Mouse (Mus musculus) heart, embryonic 14.5 days (tissue): Measurements from ENCODE around the gene Pdzd7. TPM values are rescaled to one million over a fixed set of nuclear protein-coding genes. Genes with fewer than 3 reads are reported as not detected.
A peak's percentile ranks its signal among the peaks of the same experiment; 100 is the strongest.

ENCODE experiments used
- ATAC-seq: fragments of 200-750 bp; cut with Nextera tagmentation; 2 replicates; pipeline ENCODE4 v1.8.0; 2017; ENCODE audit warnings: low read depth, moderate TSS enrichment; ENCODE audit not compliant: insufficient number of reproducible peaks, insufficient read depth, low FRiP score
- H3K27ac ChIP-seq, 2 experiments: fragments of 200-500 bp in 1 of 2; fragments of 300-500 bp in 1 of 2; sonication (generic) in 1 of 2; replicated peaks in 1 of 2; 2 replicates each; pipeline ENCODE4 v1.5.1; 2012 to 2014; ENCODE audit warnings: low read depth in 2 of 2, low read length in 2 of 2, control low read depth in 1 of 2, mild to moderate bottlenecking in 1 of 2, mixed read lengths in 1 of 2; ENCODE audit not compliant: control insufficient read depth in 1 of 2, insufficient read depth in 1 of 2
- H3K27me3 ChIP-seq: fragments of 300-500 bp; sonication (generic); 2 replicates; pipeline ENCODE4 v1.6.1; 2014; ENCODE audit warnings: mild to moderate bottlenecking, low read length, control low read depth; ENCODE audit not compliant: control insufficient read depth, insufficient read depth
- H3K36me3 ChIP-seq: fragments of 300-500 bp; sonication (generic); 2 replicates; pipeline ENCODE4 v1.6.1; 2014; ENCODE audit warnings: mild to moderate bottlenecking, control low read depth, low read length, mixed read lengths; ENCODE audit not compliant: control insufficient read depth, insufficient read depth
- H3K4me1 ChIP-seq, 2 experiments: fragments of 200-500 bp in 1 of 2; fragments of 300-500 bp in 1 of 2; sonication (generic) in 1 of 2; 2 replicates each; pipeline ENCODE4 v1.6.1; 2012 to 2014; ENCODE audit warnings: low read length in 2 of 2, control low read depth in 1 of 2, mixed read lengths in 1 of 2; ENCODE audit not compliant: control insufficient read depth in 2 of 2, insufficient read depth in 2 of 2
- H3K4me2 ChIP-seq: fragments of 300-500 bp; sonication (generic); 2 replicates; pipeline ENCODE4 v1.6.1; 2014; ENCODE audit warnings: mild to moderate bottlenecking, low read length
- H3K4me3 ChIP-seq, 2 experiments: fragments of 200-500 bp in 1 of 2; fragments of 300-500 bp in 1 of 2; sonication (generic) in 1 of 2; 2 replicates each; pipeline ENCODE4 v1.5.1; 2012 to 2014; ENCODE audit warnings: low read length in 2 of 2, mild to moderate bottlenecking in 2 of 2, control low read depth in 1 of 2, low read depth in 1 of 2, moderate library complexity in 1 of 2; ENCODE audit not compliant: control insufficient read depth in 1 of 2, insufficient read depth in 1 of 2
- H3K9ac ChIP-seq: fragments of 300-500 bp; sonication (generic); 2 replicates; pipeline ENCODE4 v1.6.1; 2014; ENCODE audit warnings: mild to moderate bottlenecking, low read length
- H3K9me3 ChIP-seq: fragments of 300-500 bp; sonication (generic); 2 replicates; pipeline ENCODE4 v1.6.1; 2016; ENCODE audit warnings: low read length, control low read depth; ENCODE audit not compliant: control insufficient read depth
- WGBS: fragments of 180-500 bp; shearing (Covaris S2); extraction: QIAGEN DNeasy Blood & Tissue Kit; methylation state at CpG from one replicate; pipeline ENCODE4 v1.1.7; 2014; 5-methylcytosine and 5-hydroxymethylcytosine counted together
- polyA plus RNA-seq: library from polyadenylated mRNA; unstranded; fragments of >200 nt; fragmentation: Nextera tagmentation; extraction: Ambion mirVana; gene quantifications from 2 replicates; pipeline ENCODE4 v1.2.1, GENCODE M21; 2014

Pdzd7 gene
- polyA plus RNA-seq, 1 experiment from 2014 or later, result 0.11 TPM

DNA sequence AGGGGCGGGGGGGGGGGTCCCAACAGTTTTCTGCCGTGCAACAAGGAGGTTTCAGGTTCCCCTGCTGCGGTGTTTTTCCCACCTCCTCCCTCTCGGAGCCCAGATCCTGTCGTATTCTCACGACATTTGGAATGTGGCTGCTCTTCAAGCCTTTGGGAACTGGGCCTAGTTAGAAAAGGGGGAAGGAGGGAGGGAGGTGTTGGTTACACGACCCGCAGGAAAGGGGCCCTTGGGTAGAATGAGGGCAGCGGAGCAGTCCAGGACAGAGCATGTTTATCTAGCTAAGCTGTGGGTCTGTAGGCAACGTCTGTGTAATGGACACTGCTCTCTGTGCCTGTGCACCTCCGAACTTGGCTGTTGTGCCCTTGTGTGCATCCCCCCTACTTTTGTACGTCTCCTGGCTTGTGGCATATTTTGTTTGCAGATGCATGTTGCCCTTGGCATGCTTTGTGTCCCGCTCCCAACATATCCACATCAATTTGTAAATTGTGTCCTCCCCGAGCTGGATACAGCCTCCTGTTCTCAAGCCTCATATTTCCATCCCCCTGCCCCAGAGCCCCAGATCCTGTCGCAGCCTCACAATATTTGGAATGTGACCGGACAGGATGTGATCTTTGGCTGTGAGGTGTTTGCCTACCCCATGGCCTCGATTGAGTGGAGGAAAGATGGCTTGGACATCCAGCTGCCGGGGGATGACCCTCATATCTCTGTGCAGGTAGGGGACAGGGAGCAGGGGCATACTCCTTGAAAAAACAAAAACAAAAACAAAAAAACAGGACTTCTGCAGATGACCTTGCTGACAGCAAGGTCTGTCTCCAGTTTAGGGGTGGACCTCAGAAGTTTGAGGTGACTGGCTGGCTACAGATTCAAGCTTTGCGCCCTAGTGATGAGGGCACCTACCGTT lies 32.5 kb upstream of the Pdzd7 start:
- WGBS, result 11% methylated on average over 20 of the region's 20 CpGs
- Histone ChIP-seq H3K9me3 (no peaks in the 10 kb centered on the region), H3K4me2 (peak overlapping the region; percentile 90), H3K36me3 (no peaks in the 10 kb centered on the region), H3K4me3 (0 out of 4 replicates have a peak overlapping the region, but pooled peaks of 1 of the 2 experiments have one; percentile 67), H3K27ac (no peak overlapping the region), H3K4me1 (peaks cover 24 to 55% of the 10 kb centered on the region in 2 experiments), H3K27me3 (peaks cover 58% of the 10 kb centered on the region), H3K9ac (no peak overlapping the region)
- no peak for ATAC-seq

DNA sequence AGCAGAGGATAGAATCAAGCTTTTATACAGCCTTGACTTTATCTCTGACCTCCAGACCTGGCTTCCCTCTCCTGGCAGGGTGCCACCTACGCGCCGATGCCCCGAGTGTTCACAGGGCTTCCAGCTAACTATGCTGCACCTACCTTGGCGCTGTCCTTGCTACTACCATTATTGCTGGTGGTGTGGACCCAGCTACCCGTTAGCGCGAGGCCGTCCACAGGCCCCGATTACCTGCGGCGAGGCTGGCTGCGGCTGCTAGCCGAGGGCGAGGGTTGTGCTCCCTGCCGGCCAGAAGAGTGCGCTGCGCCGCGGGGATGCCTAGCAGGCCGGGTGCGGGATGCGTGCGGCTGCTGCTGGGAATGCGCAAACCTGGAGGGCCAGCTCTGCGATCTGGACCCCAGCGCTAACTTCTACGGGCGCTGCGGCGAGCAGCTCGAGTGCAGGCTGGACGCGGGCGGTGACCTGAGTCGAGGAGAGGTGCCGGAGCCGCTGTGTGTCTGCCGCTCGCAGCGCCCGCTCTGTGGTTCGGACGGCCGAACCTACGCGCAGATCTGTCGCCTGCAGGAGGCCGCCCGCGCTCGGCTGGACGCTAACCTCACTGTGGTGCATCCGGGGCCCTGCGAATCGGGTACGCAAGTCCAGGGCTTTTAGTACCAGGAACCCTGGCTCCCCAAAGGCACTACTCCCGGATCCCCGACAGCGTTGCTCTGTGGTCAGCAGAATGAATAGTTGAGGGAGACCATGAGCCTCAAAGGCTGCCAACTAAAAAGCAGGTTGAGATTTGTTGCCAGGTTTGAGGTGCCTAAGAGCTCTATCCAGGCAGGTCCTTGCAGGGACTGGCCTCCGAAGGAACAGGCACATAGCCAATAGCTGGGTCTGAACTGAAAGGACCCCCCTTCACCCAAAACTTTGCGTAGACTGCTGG lies 31.3 kb upstream of the Pdzd7 start:
- no peak overlapping the region for H3K27ac ChIP-seq
- H3K4me3 ChIP-seq, result peak overlapping the region; percentile 38 to 67
- H3K27me3 ChIP-seq, result peaks cover 51% of the 10 kb centered on the region
- H3K36me3 ChIP-seq, result no peaks in the 10 kb centered on the region
- H3K4me1 ChIP-seq, result peaks cover 24 to 55% of the 10 kb centered on the region in 2 experiments
- H3K9me3 ChIP-seq, result no peaks in the 10 kb centered on the region
- WGBS, result 1% methylated on average over 58 of the region's 62 CpGs
- peak overlapping the region; percentile 69 for H3K9ac ChIP-seq
- H3K4me2 ChIP-seq, result peak overlapping the region; percentile 90
- ATAC-seq, result no peak

DNA sequence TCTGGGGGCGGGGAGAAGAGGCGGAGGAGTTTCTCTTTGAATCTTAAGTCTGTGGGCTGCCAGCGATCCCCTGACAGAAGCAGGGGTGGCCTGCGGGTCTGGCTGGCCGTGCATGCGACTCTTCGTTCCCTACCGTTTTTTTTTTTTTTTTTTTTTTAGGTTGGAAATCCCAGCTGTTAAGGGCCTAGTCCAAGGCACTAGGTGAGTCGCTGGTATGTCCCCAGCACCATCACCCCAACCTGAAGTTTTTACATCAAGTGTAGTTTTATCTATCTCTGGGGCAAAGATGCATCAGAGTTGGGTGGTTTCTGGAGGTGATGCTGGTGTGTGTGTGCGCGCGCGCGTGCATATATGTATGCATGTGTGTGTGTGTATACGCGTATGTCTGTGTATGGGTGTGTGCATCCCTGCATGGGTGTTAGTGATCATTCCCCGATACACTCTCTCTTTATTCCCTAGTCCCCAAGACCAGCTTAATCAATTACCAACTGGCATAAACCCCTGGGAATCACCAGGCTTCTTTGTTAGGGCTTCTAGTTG lies 30.6 kb upstream of the Pdzd7 start:
- H3K4me2 ChIP-seq, result peak overlapping the region; percentile 90
- peak overlapping the region; percentile 67 to 88 for H3K4me3 ChIP-seq
- H3K36me3 ChIP-seq, result no peaks in the 10 kb centered on the region
- WGBS, result 18% methylated on average over 17 of the region's 17 CpGs
- no peak for ATAC-seq
- H3K27ac ChIP-seq, result peak overlapping the region in 1 of 2 experiments; percentile 96; a peak in 2 of 4 replicates
- H3K9me3 ChIP-seq, result no peaks in the 10 kb centered on the region
- peaks cover 48% of the 10 kb centered on the region for H3K27me3 ChIP-seq
- H3K4me1 ChIP-seq, result peaks cover 23 to 53% of the 10 kb centered on the region in 2 experiments
- peak overlapping the region; percentile 87; the same call in 1 of the 2 replicates for H3K9ac ChIP-seq

DNA sequence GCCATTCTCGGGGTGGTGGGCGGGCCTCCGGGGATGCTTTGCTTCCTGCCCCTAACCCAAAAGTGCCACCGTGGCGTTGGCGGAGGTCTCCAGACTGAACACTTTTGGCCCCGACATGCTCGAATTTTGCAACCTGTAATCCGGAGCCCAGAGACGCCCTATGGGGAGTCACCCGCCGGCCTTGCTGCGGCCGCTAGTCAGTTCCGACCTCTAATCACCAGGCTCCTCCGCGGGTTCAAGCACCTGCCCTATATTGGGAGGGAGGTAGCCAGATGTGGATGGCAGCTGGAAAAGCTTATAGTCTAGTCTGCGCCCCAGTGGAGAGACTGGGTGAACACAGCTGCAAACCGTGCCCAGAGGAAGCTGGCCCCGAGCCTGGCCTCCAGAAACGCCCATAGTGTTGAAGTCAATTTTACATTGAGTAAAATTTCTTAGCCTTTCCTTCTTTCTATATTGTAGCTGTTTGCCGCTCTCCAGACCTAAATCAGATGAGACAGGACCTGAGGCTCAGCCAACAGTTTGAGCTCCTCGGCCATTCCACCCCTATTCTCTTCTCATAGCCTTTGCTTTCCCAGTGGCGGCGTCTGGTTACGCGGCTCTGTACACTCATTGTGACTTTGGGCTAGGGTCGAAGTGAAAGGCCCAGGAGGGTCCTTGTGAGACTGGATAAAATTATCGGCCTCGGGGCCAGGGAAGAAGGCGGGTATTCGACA lies 30.0 kb upstream of the Pdzd7 start:
- Histone ChIP-seq H3K27me3 (peaks cover 41% of the 10 kb centered on the region), H3K9ac (peak overlapping the region; percentile 87), H3K4me3 (peak overlapping the region; percentile 67 to 88), H3K9me3 (no peaks in the 10 kb centered on the region), H3K27ac (peak overlapping the region; percentile 1 to 96; a peak in 2 of 4 replicates), H3K4me2 (peak overlapping the region; percentile 90), H3K36me3 (no peaks in the 10 kb centered on the region), H3K4me1 (peaks cover 18 to 47% of the 10 kb centered on the region in 2 experiments)
- 2% methylated on average over 32 of the region's 32 CpGs for WGBS
- ATAC-seq, result peak; percentile 22

DNA sequence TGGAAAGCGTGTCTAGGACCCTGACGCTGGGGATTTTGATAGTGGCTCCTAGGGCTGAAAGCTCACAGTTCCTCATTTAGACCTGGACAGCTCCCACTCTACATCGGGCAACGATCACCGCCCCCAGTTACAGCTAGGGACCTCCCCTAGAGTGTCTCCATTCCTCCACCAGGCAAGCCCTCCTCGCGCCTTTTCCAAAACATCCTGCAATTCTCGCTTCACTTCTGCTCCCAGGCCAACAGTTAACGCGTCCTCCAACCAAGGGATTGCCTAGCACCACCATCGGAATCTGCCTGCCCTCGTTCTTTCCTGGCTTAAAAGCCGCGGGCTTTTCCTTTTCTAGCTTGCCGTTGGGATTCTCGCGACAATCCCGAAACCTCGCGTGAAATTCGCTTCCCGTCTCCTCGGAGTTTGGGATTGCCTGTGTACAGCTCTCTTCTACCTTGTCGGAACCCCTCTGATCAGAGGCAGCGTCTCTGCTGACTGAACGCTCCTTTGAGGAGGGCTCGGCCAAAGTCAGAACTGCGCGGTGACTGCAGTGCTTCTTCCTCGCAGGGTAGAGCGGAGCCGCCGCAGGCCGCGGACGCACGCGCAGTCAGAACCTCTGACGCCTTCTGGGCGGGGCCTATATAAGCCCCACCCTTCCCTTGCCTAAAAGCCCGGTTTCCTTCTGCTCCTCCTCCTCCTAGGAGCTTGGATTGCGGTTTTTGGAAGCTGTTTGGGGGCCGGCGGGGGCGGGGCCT lies 29.2 kb upstream of the Pdzd7 start, which contains the start of gene Kazald1:
Gene Kazald1, plus strand, starts transcription at position 662 of the 743 bp plus-strand sequence.
- H3K27me3 ChIP-seq, result peaks cover 37% of the 10 kb centered on the region

DNA sequence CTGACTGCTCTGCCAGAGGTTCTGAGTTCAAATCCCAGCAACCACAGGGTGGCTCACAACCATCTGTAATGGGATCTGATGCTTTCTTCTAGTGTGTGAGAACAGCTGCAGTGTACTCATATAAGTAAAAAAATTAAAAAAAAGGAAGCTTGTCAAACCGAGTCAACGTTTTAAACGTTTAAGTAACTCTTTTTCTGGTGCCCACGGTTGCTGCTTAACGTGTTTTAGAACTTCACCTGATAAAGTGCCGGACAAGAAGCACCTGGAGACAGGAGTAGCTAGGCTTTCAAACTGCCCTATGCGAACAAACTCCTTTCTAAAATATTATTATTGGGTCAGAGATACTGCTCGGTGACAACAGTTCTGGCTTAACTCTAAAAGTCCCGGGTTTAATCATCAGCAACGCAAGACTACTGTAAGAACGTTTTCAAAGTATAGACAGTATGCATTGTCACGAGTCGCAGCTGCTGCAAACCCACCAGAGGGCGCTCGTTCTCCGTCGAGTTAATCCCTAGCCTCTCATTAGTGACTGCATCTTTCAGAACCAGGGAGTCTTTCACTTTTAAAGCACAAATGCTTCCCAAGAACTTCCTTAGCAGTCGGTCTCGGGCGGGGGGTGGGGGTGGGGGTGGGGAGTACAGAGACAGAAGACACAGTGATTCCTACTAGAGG lies 28.5 kb upstream of the Pdzd7 start:
- 7% methylated on average over 20 of the region's 20 CpGs for WGBS
- peak overlapping the region; percentile 90 for H3K4me2 ChIP-seq
- peak overlapping the region; percentile 67 to 88 for H3K4me3 ChIP-seq
- peak overlapping the region in 1 of 2 experiments; percentile 96; a peak in 3 of 4 replicates for H3K27ac ChIP-seq
- H3K4me1 ChIP-seq, result peaks cover 11 to 32% of the 10 kb centered on the region in 2 experiments
- no peaks in the 10 kb centered on the region for H3K36me3 ChIP-seq
- H3K27me3 ChIP-seq, result peaks cover 34% of the 10 kb centered on the region
- ATAC-seq, result no peak
- H3K9me3 ChIP-seq, result no peaks in the 10 kb centered on the region
- peak overlapping the region; percentile 87 for H3K9ac ChIP-seq

More for the DNA sequence above, 29.2 kb upstream of the Pdzd7 start, which contains the start of gene Kazald1:
- ATAC-seq, result peak; percentile 81
- WGBS, result under 1% methylated on average over 45 of the region's 45 CpGs
- H3K4me2 ChIP-seq, result peak within 1 kb of the TSS; percentile 90
- peaks cover 12 to 40% of the 10 kb centered on the region in 2 experiments for H3K4me1 ChIP-seq
- peak within 1 kb of the TSS; percentile 87 for H3K9ac ChIP-seq
- H3K27ac ChIP-seq, result peak within 1 kb of the TSS; percentile 96 to 98
- peak within 1 kb of the TSS; percentile 67 to 88 for H3K4me3 ChIP-seq
- H3K36me3 ChIP-seq, result no peaks in the 10 kb centered on the region
- no peaks in the 10 kb centered on the region for H3K9me3 ChIP-seq
